Mouse (Mus musculus): ENCODE measurements at regions not wholly inside any gene's neighbourhood (a gene's known extent, or its start where the extent isn't known, plus 50 kb on each side); places are given as distances from the start of the nearest gene placed in this dataset.

GRCm38 (mm10) chr17:45296363-45296762 lies 137.2 kb downstream of the Cdc5l start:
- ATAC-seq (ENCODE audit: low read depth) = no peak
- Histone ChIP-seq H3K4me1 (ENCODE audit: control insufficient read depth, low read depth, low read length) (no peaks in the 10 kb centered on the region), H3K27me3 (ENCODE audit: control insufficient read depth, insufficient read depth, low read depth, low read length) (no peaks in the 10 kb centered on the region), H3K27ac (ENCODE audit: low read length) (no peak overlapping the region), H3K4me3 (ENCODE audit: low read depth, low read length) (no peak overlapping the region), H3K9ac (ENCODE audit: low read depth, low read length) (no peak overlapping the region), H3K9me3 (replicated peaks; ENCODE audit: control insufficient read depth, low read length) (no peaks in the 10 kb centered on the region), H3K36me3 (ENCODE audit: control insufficient read depth, insufficient read depth) (no peaks in the 10 kb centered on the region), H3K4me2 (ENCODE audit: low read depth, low read length) (no peak overlapping the region)
- WGBS (ENCODE audit: insufficient replicate concordance) = 39% methylated on average over 1 of the region's 1 CpGs

- no peak overlapping the region for H3K9ac ChIP-seq (ENCODE audit: low read depth, low read length)
- ATAC-seq (ENCODE audit: low read depth) = no peak
- H3K27ac ChIP-seq (ENCODE audit: low read length) = no peak overlapping the region
- no peaks in the 10 kb centered on the region for H3K9me3 ChIP-seq (replicated peaks; ENCODE audit: control insufficient read depth, low read length)
- H3K4me1 ChIP-seq (ENCODE audit: control insufficient read depth, low read depth, low read length) = no peaks in the 10 kb centered on the region
- no peaks in the 10 kb centered on the region for H3K27me3 ChIP-seq (ENCODE audit: control insufficient read depth, insufficient read depth, low read depth, low read length)
- WGBS (ENCODE audit: insufficient replicate concordance) = 54% methylated on average over 4 of the region's 4 CpGs
- H3K36me3 ChIP-seq (ENCODE audit: control insufficient read depth, insufficient read depth) = no peaks in the 10 kb centered on the region
- no peak overlapping the region for H3K4me2 ChIP-seq (ENCODE audit: low read depth, low read length)
- H3K4me3 ChIP-seq (ENCODE audit: low read depth, low read length) = no peak overlapping the region
Observed at GRCm38 (mm10) chr17:45294886-45295285, 138.7 kb downstream of the Cdc5l start.

DNA sequence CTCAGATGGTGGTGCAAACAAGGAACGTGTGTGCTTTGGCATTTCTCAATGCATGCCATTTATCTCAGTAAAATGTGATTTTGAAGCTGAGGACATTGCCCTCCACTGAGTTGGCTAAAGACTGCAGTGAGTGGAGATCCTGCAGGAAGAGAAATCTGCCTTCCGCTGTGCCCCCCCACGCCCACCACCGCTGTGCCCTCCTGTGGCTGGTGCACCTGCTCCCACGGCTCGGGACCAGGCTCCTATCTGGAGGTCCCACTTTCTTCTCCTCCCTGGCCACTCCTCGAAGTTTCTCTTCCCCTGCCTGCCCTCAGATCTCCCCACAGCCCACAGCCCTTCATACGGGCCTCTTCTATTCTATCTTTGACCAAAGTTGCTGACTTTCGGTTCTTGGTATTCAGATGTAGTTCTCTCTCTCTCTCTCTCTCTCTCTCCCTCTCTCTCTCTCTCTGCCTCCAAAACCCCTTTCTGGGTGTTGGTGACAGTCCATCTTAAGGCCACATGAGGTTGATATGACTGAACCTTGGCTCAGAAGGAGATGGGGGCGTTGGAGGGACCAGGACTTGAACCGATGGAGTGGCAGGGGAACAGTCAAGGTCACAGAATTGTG lies 139.2 kb downstream of the Cdc5l start:
- ATAC-seq (ENCODE audit: low read depth) = no peak

GRCm38 (mm10) chr17:45292883-45293282 lies 140.7 kb downstream of the Cdc5l start:
- Histone ChIP-seq H3K9ac (ENCODE audit: low read depth, low read length) (no peak overlapping the region), H3K9me3 (replicated peaks; ENCODE audit: control insufficient read depth, low read length) (no peaks in the 10 kb centered on the region), H3K4me1 (ENCODE audit: control insufficient read depth, low read depth, low read length) (no peaks in the 10 kb centered on the region), H3K36me3 (ENCODE audit: control insufficient read depth, insufficient read depth) (no peaks in the 10 kb centered on the region), H3K4me3 (ENCODE audit: low read depth, low read length) (no peak overlapping the region), H3K27me3 (ENCODE audit: control insufficient read depth, insufficient read depth, low read depth, low read length) (no peaks in the 10 kb centered on the region), H3K4me2 (ENCODE audit: low read depth, low read length) (no peak overlapping the region), H3K27ac (ENCODE audit: low read length) (no peak overlapping the region)
- WGBS (ENCODE audit: insufficient replicate concordance) = 61% methylated on average over 7 of the region's 7 CpGs
- ATAC-seq (ENCODE audit: low read depth) = no peak

More for the DNA sequence above, 139.2 kb downstream of the Cdc5l start:
- H3K27ac ChIP-seq (ENCODE audit: low read length) = no peak overlapping the region
- H3K4me2 ChIP-seq (ENCODE audit: low read depth, low read length) = no peak overlapping the region
- WGBS (ENCODE audit: insufficient replicate concordance) = 60% methylated on average over 11 of the region's 11 CpGs
- H3K27me3 ChIP-seq (ENCODE audit: control insufficient read depth, insufficient read depth, low read depth, low read length) = no peaks in the 10 kb centered on the region
- no peak overlapping the region for H3K4me3 ChIP-seq (ENCODE audit: low read depth, low read length)
- no peaks in the 10 kb centered on the region for H3K9me3 ChIP-seq (replicated peaks; ENCODE audit: control insufficient read depth, low read length)
- no peak overlapping the region for H3K9ac ChIP-seq (ENCODE audit: low read depth, low read length)
- no peaks in the 10 kb centered on the region for H3K36me3 ChIP-seq (ENCODE audit: control insufficient read depth, insufficient read depth)
- H3K4me1 ChIP-seq (ENCODE audit: control insufficient read depth, low read depth, low read length) = no peaks in the 10 kb centered on the region

DNA sequence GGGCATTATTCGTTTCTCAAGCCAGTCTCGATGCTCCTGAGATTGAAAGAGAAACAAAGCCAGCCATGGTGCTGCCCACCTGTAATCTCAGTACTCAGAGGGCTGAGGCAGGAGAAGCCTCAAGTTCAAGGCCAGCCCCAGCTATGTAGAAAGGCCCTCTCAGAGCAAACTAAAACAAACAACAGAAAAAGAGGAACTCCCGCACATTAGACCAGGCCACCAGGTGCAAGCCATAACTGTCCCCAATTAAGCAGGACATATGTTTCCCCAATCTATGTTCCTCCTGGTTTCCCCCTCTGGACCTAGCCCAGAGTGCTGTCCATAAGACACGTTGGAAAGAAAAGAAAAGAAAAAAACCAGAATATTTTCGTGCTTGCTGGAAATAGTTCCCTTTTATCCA lies 142.5 kb downstream of the Cdc5l start:
- no peak overlapping the region for H3K9ac ChIP-seq (ENCODE audit: low read depth, low read length)
- 34% methylated on average over 5 of the region's 5 CpGs for WGBS (ENCODE audit: insufficient replicate concordance)
- H3K36me3 ChIP-seq (ENCODE audit: control insufficient read depth, insufficient read depth) = no peaks in the 10 kb centered on the region

DNA sequence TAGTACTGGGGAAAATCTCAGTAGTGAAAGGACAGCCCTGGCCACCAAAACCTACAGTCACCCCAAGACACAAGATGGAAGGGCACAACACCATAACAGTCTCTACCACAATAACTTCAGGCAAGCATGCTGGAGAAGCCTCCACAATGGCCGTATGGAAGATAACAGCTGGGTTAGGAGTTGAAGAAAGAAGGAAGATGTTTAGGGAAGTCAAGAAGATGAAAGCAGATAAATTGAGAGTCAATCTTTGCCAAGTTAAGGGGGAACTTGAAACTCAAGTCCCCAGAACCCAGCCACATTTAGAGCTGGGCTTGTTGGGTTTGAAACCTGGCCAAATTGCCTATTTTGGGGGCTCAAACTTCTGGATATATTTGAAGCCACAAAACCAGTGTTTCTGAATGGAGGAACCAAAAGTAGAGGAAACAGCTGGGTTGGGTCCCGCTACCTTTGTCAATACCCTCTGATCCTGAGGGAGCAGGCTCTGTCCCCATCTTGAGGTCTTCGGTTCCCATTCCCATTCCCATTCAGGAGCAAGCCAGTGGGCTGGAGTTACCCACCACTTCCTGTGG lies 147.8 kb downstream of the Cdc5l start:
- WGBS (ENCODE audit: insufficient replicate concordance) = 43% methylated on average over 3 of the region's 3 CpGs
- H3K27ac ChIP-seq (ENCODE audit: low read length) = no peak overlapping the region
- H3K9ac ChIP-seq (ENCODE audit: low read depth, low read length) = no peak overlapping the region
- H3K4me1 ChIP-seq (ENCODE audit: control insufficient read depth, low read depth, low read length) = no peaks in the 10 kb centered on the region
- H3K4me3 ChIP-seq (ENCODE audit: low read depth, low read length) = no peak overlapping the region
- no peak for ATAC-seq (ENCODE audit: low read depth)
- no peaks in the 10 kb centered on the region for H3K9me3 ChIP-seq (replicated peaks; ENCODE audit: control insufficient read depth, low read length)
- no peaks in the 10 kb centered on the region for H3K27me3 ChIP-seq (ENCODE audit: control insufficient read depth, insufficient read depth, low read depth, low read length)
- H3K4me2 ChIP-seq (ENCODE audit: low read depth, low read length) = no peak overlapping the region
- H3K36me3 ChIP-seq (ENCODE audit: control insufficient read depth, insufficient read depth) = no peaks in the 10 kb centered on the region

More for the DNA sequence above, 142.5 kb downstream of the Cdc5l start:
- H3K4me3 ChIP-seq (ENCODE audit: low read depth, low read length) = no peak overlapping the region
- no peaks in the 10 kb centered on the region for H3K9me3 ChIP-seq (replicated peaks; ENCODE audit: control insufficient read depth, low read length)
- no peaks in the 10 kb centered on the region for H3K4me1 ChIP-seq (ENCODE audit: control insufficient read depth, low read depth, low read length)
- no peaks in the 10 kb centered on the region for H3K27me3 ChIP-seq (ENCODE audit: control insufficient read depth, insufficient read depth, low read depth, low read length)
- no peak overlapping the region for H3K27ac ChIP-seq (ENCODE audit: low read length)
- ATAC-seq (ENCODE audit: low read depth) = no peak
- no peak overlapping the region for H3K4me2 ChIP-seq (ENCODE audit: low read depth, low read length)

GRCm38 (mm10) chr17:45281554-45281953 lies 152.0 kb downstream of the Cdc5l start:
- Histone ChIP-seq H3K36me3 (ENCODE audit: control insufficient read depth, insufficient read depth) (no peaks in the 10 kb centered on the region), H3K4me3 (ENCODE audit: low read depth, low read length) (no peak overlapping the region), H3K9ac (ENCODE audit: low read depth, low read length) (no peak overlapping the region), H3K27ac (ENCODE audit: low read length) (no peak overlapping the region), H3K4me2 (ENCODE audit: low read depth, low read length) (no peak overlapping the region), H3K4me1 (ENCODE audit: control insufficient read depth, low read depth, low read length) (no peaks in the 10 kb centered on the region), H3K27me3 (ENCODE audit: control insufficient read depth, insufficient read depth, low read depth, low read length) (no peaks in the 10 kb centered on the region), H3K9me3 (replicated peaks; ENCODE audit: control insufficient read depth, low read length) (no peaks in the 10 kb centered on the region)
- WGBS (ENCODE audit: insufficient replicate concordance) = 63% methylated on average over 1 of the region's 1 CpGs
- ATAC-seq (ENCODE audit: low read depth) = no peak

DNA sequence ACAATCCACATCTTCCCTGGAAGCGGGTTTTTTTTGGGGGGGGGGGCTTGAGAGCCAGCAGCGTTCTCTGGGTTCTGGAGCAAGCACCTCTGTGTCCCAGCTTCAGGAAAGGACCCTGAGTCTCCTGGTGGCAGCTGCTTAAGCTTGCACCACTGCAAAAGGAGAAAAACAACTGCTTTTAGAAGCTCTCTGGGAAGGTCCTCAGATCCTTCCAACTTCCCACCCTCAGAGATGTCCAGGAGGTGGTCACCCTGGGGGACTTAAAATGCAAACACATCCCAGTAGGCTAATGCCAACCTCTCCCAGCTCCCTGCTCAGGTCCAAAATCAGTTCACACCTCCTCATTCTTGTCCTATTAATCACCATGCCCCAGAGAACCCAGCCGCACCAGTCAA lies 153.7 kb downstream of the Cdc5l start:
- no peak overlapping the region for H3K4me3 ChIP-seq (ENCODE audit: low read depth, low read length)
- no peaks in the 10 kb centered on the region for H3K4me1 ChIP-seq (ENCODE audit: control insufficient read depth, low read depth, low read length)
- H3K9ac ChIP-seq (ENCODE audit: low read depth, low read length) = no peak overlapping the region
- no peaks in the 10 kb centered on the region for H3K9me3 ChIP-seq (replicated peaks; ENCODE audit: control insufficient read depth, low read length)
- H3K4me2 ChIP-seq (ENCODE audit: low read depth, low read length) = no peak overlapping the region
- 28% methylated on average over 3 of the region's 3 CpGs for WGBS (ENCODE audit: insufficient replicate concordance)
- H3K36me3 ChIP-seq (ENCODE audit: control insufficient read depth, insufficient read depth) = no peaks in the 10 kb centered on the region
- ATAC-seq (ENCODE audit: low read depth) = no peak
- no peak overlapping the region for H3K27ac ChIP-seq (ENCODE audit: low read length)
- H3K27me3 ChIP-seq (ENCODE audit: control insufficient read depth, insufficient read depth, low read depth, low read length) = no peaks in the 10 kb centered on the region

DNA sequence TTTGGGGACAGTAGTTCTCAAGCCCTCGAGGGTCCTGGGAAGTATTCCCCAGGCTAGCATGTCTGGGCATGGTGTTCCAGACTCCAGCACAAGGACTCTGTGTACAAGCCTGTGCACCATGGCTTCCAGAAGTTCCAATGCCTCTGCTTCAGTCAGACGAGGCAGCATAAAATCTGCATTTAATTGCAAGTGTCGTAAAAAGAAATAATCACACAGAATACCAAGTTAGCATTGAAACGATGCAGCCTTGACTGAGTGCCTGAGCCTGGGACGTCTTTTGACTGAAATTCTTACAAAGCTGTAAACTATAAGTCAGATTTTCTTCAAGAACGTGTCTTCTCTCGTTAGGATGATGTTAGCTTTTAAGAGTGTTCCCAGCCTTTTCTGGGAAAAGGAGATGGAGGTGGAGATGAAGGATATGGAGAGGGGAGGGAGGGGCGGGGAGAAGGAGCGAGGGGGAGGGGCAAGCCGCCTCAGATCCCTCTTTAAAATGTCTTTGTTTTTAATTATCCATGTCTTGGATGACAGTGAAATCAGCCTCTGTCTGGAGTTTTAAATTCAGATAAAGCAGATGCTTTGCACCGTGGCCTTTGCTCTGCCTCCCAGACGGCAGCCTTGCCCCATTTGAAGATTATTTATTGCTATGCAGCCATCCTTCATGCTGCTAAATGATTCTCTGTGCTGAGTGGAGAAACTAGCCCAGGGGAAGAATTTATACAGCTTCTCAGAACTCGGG lies 154.3 kb downstream of the Cdc5l start:
- H3K27ac ChIP-seq (ENCODE audit: low read length) = no peak overlapping the region
- 35% methylated on average over 13 of the region's 13 CpGs for WGBS (ENCODE audit: insufficient replicate concordance)
- H3K9ac ChIP-seq (ENCODE audit: low read depth, low read length) = no peak overlapping the region
- no peak overlapping the region for H3K4me3 ChIP-seq (ENCODE audit: low read depth, low read length)
- ATAC-seq (ENCODE audit: low read depth) = no peak
- H3K4me2 ChIP-seq (ENCODE audit: low read depth, low read length) = no peak overlapping the region
- H3K4me1 ChIP-seq (ENCODE audit: control insufficient read depth, low read depth, low read length) = no peaks in the 10 kb centered on the region
- H3K27me3 ChIP-seq (ENCODE audit: control insufficient read depth, insufficient read depth, low read depth, low read length) = no peaks in the 10 kb centered on the region
- no peaks in the 10 kb centered on the region for H3K9me3 ChIP-seq (replicated peaks; ENCODE audit: control insufficient read depth, low read length)
- H3K36me3 ChIP-seq (ENCODE audit: control insufficient read depth, insufficient read depth) = no peaks in the 10 kb centered on the region
